Mouse (Mus musculus) lung, embryonic 16.5 days (tissue): ENCODE measurements around the gene Vmn2r110. TPM values are rescaled to one million over a fixed set of nuclear protein-coding genes. Genes with fewer than 3 reads are reported as not detected.

Experiments
- ATAC-seq: fragments of 200-750 bp; cut with Nextera tagmentation; 2 replicates; pipeline ENCODE4 v1.8.0; 2017; ENCODE audit warnings: low read depth, mild to moderate bottlenecking, moderate library complexity
- H3K27ac ChIP-seq: fragments of 300-500 bp; sonication (generic); 2 replicates; pipeline ENCODE4 v1.5.1; 2014; ENCODE audit warnings: mild to moderate bottlenecking, control low read depth, low read length
- H3K27me3 ChIP-seq: fragments of 300-500 bp; sonication (generic); 2 replicates; pipeline ENCODE4 v1.6.1; 2014; ENCODE audit warnings: low read depth, low read length, mixed read lengths; ENCODE audit not compliant: control insufficient read depth, insufficient read depth
- H3K36me3 ChIP-seq: fragments of 300-500 bp; sonication (generic); 2 replicates; pipeline ENCODE4 v1.6.1; 2014; ENCODE audit warnings: low read length; ENCODE audit not compliant: control insufficient read depth, insufficient read depth
- H3K4me1 ChIP-seq: fragments of 300-500 bp; sonication (generic); replicated peaks from 2 replicates; pipeline ENCODE4 v1.6.1; 2014; ENCODE audit warnings: low read length, mixed read lengths; ENCODE audit not compliant: control insufficient read depth, insufficient read depth
- H3K4me2 ChIP-seq: fragments of 300-500 bp; sonication (generic); 2 replicates; pipeline ENCODE4 v1.6.1; 2014; ENCODE audit warnings: low read depth, low read length, control low read depth
- H3K4me3 ChIP-seq: fragments of 300-500 bp; sonication (generic); 2 replicates; pipeline ENCODE4 v1.5.1; 2014; ENCODE audit warnings: mild to moderate bottlenecking, low read length, control low read depth
- H3K9ac ChIP-seq: fragments of 300-500 bp; sonication (generic); 2 replicates; pipeline ENCODE4 v1.6.1; 2014; ENCODE audit warnings: low read length, control low read depth
- H3K9me3 ChIP-seq: fragments of 300-500 bp; sonication (generic); 2 replicates; pipeline ENCODE4 v1.6.1; 2016; ENCODE audit warnings: low read length; ENCODE audit not compliant: control insufficient read depth
- WGBS: fragments of 180-500 bp; shearing (Covaris S2); extraction: QIAGEN DNeasy Blood & Tissue Kit; methylation state at CpG from one replicate; pipeline ENCODE4 v1.1.7; 2014; 5-methylcytosine and 5-hydroxymethylcytosine counted together
- polyA plus RNA-seq: library from polyadenylated mRNA; unstranded; fragments of >200 nt; fragmentation: Nextera tagmentation; extraction: Ambion mirVana; gene quantifications from 2 replicates; pipeline ENCODE4 v1.2.1, GENCODE M21; 2015

The Vmn2r110 gene
- polyA plus RNA-seq: 0.03 TPM in 1 of 2 replicates, not detected in the other

GRCm38 (mm10) chr17:20596323-20596722 lies at the start of gene Vmn2r110:
Gene Vmn2r110 (minus strand): TSS chr17:20596423.
- H3K27me3 ChIP-seq: no peaks in the 10 kb centered on the region
- no peak within 1 kb of the TSS for H3K9ac ChIP-seq
- H3K9me3 ChIP-seq: peaks cover 2% of the 10 kb centered on the region; the same call in 1 of the 2 replicates
- no peaks in the 10 kb centered on the region for H3K36me3 ChIP-seq
- ATAC-seq: no peak
- H3K4me3 ChIP-seq: no peak within 1 kb of the TSS
- WGBS: 28% methylated on average over 1 of the region's 1 CpGs
- no peaks in the 10 kb centered on the region for H3K4me1 ChIP-seq
- H3K4me2 ChIP-seq: no peak within 1 kb of the TSS
- no peak within 1 kb of the TSS for H3K27ac ChIP-seq

GRCm38 (mm10) chr17:20624777-20625176 lies 28.6 kb upstream of the Vmn2r110 start, which contains the start of gene Fpr-rs3:
Gene Fpr-rs3 (minus strand): TSS chr17:20624877.
- no peak within 1 kb of the TSS for H3K4me2 ChIP-seq
- no peaks in the 10 kb centered on the region for H3K27me3 ChIP-seq
- H3K27ac ChIP-seq: no peak within 1 kb of the TSS
- no peaks in the 10 kb centered on the region for H3K4me1 ChIP-seq
- no peak for ATAC-seq
- no peaks in the 10 kb centered on the region for H3K9me3 ChIP-seq
- H3K36me3 ChIP-seq: no peaks in the 10 kb centered on the region
- H3K4me3 ChIP-seq: no peak within 1 kb of the TSS
- H3K9ac ChIP-seq: no peak within 1 kb of the TSS

GRCm38 (mm10) chr17:20564656-20565055 lies 31.6 kb downstream of the Vmn2r110 start, which contains the start of gene Vmn2r109:
Gene Vmn2r109 (minus strand): TSS chr17:20564756.
- no peaks in the 10 kb centered on the region for H3K4me1 ChIP-seq
- no peak for ATAC-seq
- H3K4me2 ChIP-seq: no peak within 1 kb of the TSS
- no peaks in the 10 kb centered on the region for H3K36me3 ChIP-seq
- no peak within 1 kb of the TSS for H3K4me3 ChIP-seq
- H3K9me3 ChIP-seq: no peaks in the 10 kb centered on the region
- WGBS: 82% methylated on average over 1 of the region's 1 CpGs
- no peak within 1 kb of the TSS for H3K27ac ChIP-seq
- no peaks in the 10 kb centered on the region for H3K27me3 ChIP-seq
- no peak within 1 kb of the TSS for H3K9ac ChIP-seq

Other genes with a start within 250 kb of the Vmn2r110 start
- not detected in 2 replicates for gene Vmn1r224, start 182.3 kb downstream of the Vmn2r110 start, polyA plus RNA-seq
- gene Vmn2r108, start 115.1 kb downstream of the Vmn2r110 start, polyA plus RNA-seq: not detected in 2 replicates
- gene Vmn1r225, start 98.3 kb downstream of the Vmn2r110 start, polyA plus RNA-seq: not detected in 2 replicates
- not detected in 2 replicates for gene Vmn2r109, start 31.7 kb downstream of the Vmn2r110 start, polyA plus RNA-seq
- gene Fpr-rs3, start 28.5 kb upstream of the Vmn2r110 start, polyA plus RNA-seq: not detected in 2 replicates
- not detected in 2 replicates for gene Vmn1r226, start 86.4 kb upstream of the Vmn2r110 start, polyA plus RNA-seq
- gene Vmn1r227, start 133.4 kb upstream of the Vmn2r110 start, polyA plus RNA-seq: not detected in 2 replicates
- not detected in 2 replicates for gene Vmn1r228, start 189.7 kb upstream of the Vmn2r110 start, polyA plus RNA-seq
- gene Vmn1r229, start 215.1 kb upstream of the Vmn2r110 start, polyA plus RNA-seq: not detected in 2 replicates
- gene Vmn1r230, start 244.0 kb upstream of the Vmn2r110 start, polyA plus RNA-seq: not detected in 2 replicates